Mouse (Mus musculus) adrenal gland, adult 18-20 months (tissue): ENCODE results near the gene Eif5a. TPM values are rescaled to one million over a fixed set of nuclear protein-coding genes. Genes with fewer than 3 reads are reported as not detected.
"Not testable (repeated sequence)": the region's sequence is repeated elsewhere in the genome, so short reads cannot be mapped to it uniquely, and the experiment has no call there.

Experiments used
- DNase-seq, 2 experiments: peaks; one replicate each; pipeline ENCODE4 v3.0.0; 2021 to 2022; ENCODE audit warnings: low spot score in 2 of 2
- long read RNA-seq, 2 experiments: library from polyadenylated mRNA; stranded (forward); transcript quantifications; one replicate each; pipeline ENCODE4 v2.0.0; 2021
- total RNA-seq, 2 experiments: library from RNA; stranded (reverse); gene quantifications; 1 replicate in 1 of 2; 2 replicates in 1 of 2; pipeline ENCODE4 v1.2.3; 2021

The Eif5a gene
- 100 to 1,000 TPM; 579 to 673 TPM for total RNA-seq
- long read RNA-seq, experiment 1, transcript Eif5a-210 (6 exons, 1,343 nt) = major isoform, 355 of 393 reads
- long read RNA-seq, experiment 1, transcript Eif5a-201 (7 exons, 1,437 nt) = minor isoform, 13 of 393 reads
- long read RNA-seq, experiment 1, transcript Eif5a-209 (6 exons, 1,259 nt) = minor isoform, 11 of 393 reads
- long read RNA-seq, experiment 1, partial matches to known transcripts = 5 of 393 reads
- long read RNA-seq, experiment 1, other reads (novel, unspliced or antisense) = 9 of 393 reads
- long read RNA-seq, experiment 2, transcript Eif5a-208 (7 exons, 1,353 nt) = minor isoform, 5 of 716 reads
- long read RNA-seq, experiment 2, transcript Eif5a-210 (6 exons, 1,343 nt) = major isoform, 630 of 716 reads
- long read RNA-seq, experiment 2, transcript Eif5a-201 (7 exons, 1,437 nt) = minor isoform, 16 of 716 reads
- long read RNA-seq, experiment 2, transcript Eif5a-209 (6 exons, 1,259 nt) = minor isoform, 22 of 716 reads
- long read RNA-seq, experiment 2, partial matches to known transcripts = 13 of 716 reads
- long read RNA-seq, experiment 2, other reads (novel, unspliced or antisense) = 30 of 716 reads

- DNase-seq = peak; percentile 100
Measured at GRCm38 (mm10) chr11:69921114-69922011, at the start of gene Eif5a. TSS of gene Eif5a (minus strand) at chr11:69921958.

- DNase-seq = no peak
Measured at GRCm38 (mm10) chr11:69970775-69971174, 49.0 kb upstream of the Eif5a start.

- no peak for DNase-seq
Measured at GRCm38 (mm10) chr11:69970222-69970621, 48.5 kb upstream of the Eif5a start.

GRCm38 (mm10) chr11:69968793-69969192 is 47.0 kb upstream of the Eif5a start:
- no peak for DNase-seq

- no peak for DNase-seq
Measured at GRCm38 (mm10) chr11:69966860-69967517, 45.2 kb upstream of the Eif5a start.

GRCm38 (mm10) chr11:69966006-69966859 is 44.5 kb upstream of the Eif5a start:
- DNase-seq = no peak

- DNase-seq = no peak
Measured at GRCm38 (mm10) chr11:69965271-69966005, 43.7 kb upstream of the Eif5a start.

- no peak for DNase-seq
Measured at GRCm38 (mm10) chr11:69964650-69965270, 43.0 kb upstream of the Eif5a start, which contains the start of gene Cldn7. TSS of gene Cldn7 (plus strand) at chr11:69964779.

- DNase-seq = no peak
Measured at GRCm38 (mm10) chr11:69961841-69962240, 40.1 kb upstream of the Eif5a start.

GRCm38 (mm10) chr11:69960616-69961015 is 38.9 kb upstream of the Eif5a start:
- DNase-seq = no peak

- no peak for DNase-seq
Measured at GRCm38 (mm10) chr11:69956218-69956617, 34.5 kb upstream of the Eif5a start.

GRCm38 (mm10) chr11:69955618-69956017 is 33.9 kb upstream of the Eif5a start:
- DNase-seq = not testable (repeated sequence)

GRCm38 (mm10) chr11:69953267-69953915 is 31.6 kb upstream of the Eif5a start:
- DNase-seq = no peak

- no peak for DNase-seq
Measured at GRCm38 (mm10) chr11:69952274-69952673, 30.5 kb upstream of the Eif5a start.

- no peak for DNase-seq
Measured at GRCm38 (mm10) chr11:69950807-69951459, 29.2 kb upstream of the Eif5a start.

- DNase-seq = peak; percentile 84 to 88
Measured at GRCm38 (mm10) chr11:69948763-69949150, 27.0 kb upstream of the Eif5a start.

GRCm38 (mm10) chr11:69948066-69948762 is 26.5 kb upstream of the Eif5a start, which contains the start of gene Slc2a4:
TSS of gene Slc2a4 (minus strand) at chr11:69948188.
- DNase-seq = peak; percentile 84 to 87
